Mouse (Mus musculus) colon, adult 2 months (tissue): Measurements from ENCODE around the gene Gm18336. TPM values are rescaled to one million over a fixed set of nuclear protein-coding genes. Genes with fewer than 3 reads are reported as not detected.

Experiments used
- polyA plus RNA-seq: library from polyadenylated mRNA; depleted of rRNA; stranded (reverse); fragments of >200 nt; gene quantifications from 2 replicates; pipeline ENCODE4 v1.2.3, GENCODE M21; 2012; rRNA removed

The Gm18336 gene
- not detected in 2 replicates for polyA plus RNA-seq

GRCm38 (mm10) chrX:73398636-73399035 is at the start of gene Gm18336:
Gene Gm18336 (minus strand): TSS chrX:73398736.

GRCm38 (mm10) chrX:73435252-73435651 is 36.7 kb upstream of the Gm18336 start, which contains the start of gene Trex2:
Gene Trex2 (minus strand): TSS chrX:73435344.

GRCm38 (mm10) chrX:73410880-73411517 is 12.5 kb upstream of the Gm18336 start, which contains the start of gene Zfp92:
Gene Zfp92 (plus strand): TSS chrX:73411096.

Other genes starting within 250 kb of the Gm18336 start
- not detected in 2 replicates for gene Xlr5b, start 249.9 kb downstream of the Gm18336 start, polyA plus RNA-seq
- 0.06 TPM in 1 of 2 replicates, not detected in the other for gene DXBay18, start 249.3 kb downstream of the Gm18336 start, polyA plus RNA-seq
- not detected in 2 replicates for gene Spin2d, start 221.7 kb downstream of the Gm18336 start, polyA plus RNA-seq
- 0.26 and 0.36 TPM in 2 replicates for gene Xlr3b, start 206.5 kb downstream of the Gm18336 start, polyA plus RNA-seq
- gene Xlr4b, start 184.4 kb downstream of the Gm18336 start, polyA plus RNA-seq = 0.15 TPM in 1 of 2 replicates, not detected in the other
- 24.4 and 26.4 TPM in 2 replicates for gene F8a, start 170.4 kb downstream of the Gm18336 start, polyA plus RNA-seq
- not detected in 2 replicates for gene Xlr4c, start 155.6 kb downstream of the Gm18336 start, polyA plus RNA-seq
- gene Xlr3c, start 133.3 kb downstream of the Gm18336 start, polyA plus RNA-seq = not detected in 2 replicates
- gene Xlr5a, start 105.8 kb downstream of the Gm18336 start, polyA plus RNA-seq = not detected in 2 replicates
- not detected in 2 replicates for gene Xlr5c, start 105.8 kb downstream of the Gm18336 start, polyA plus RNA-seq
- gene Gm45015, start 61.9 kb downstream of the Gm18336 start, polyA plus RNA-seq = not detected in 2 replicates
- gene Zfp275, start 56.1 kb downstream of the Gm18336 start, polyA plus RNA-seq = 5.3 and 6.1 TPM in 2 replicates
- gene Zfp92, start 12.4 kb upstream of the Gm18336 start, polyA plus RNA-seq = 0.14 and 0.17 TPM in 2 replicates
- 0.19 and 0.22 TPM in 2 replicates for gene Trex2, start 36.6 kb upstream of the Gm18336 start, polyA plus RNA-seq
- gene Haus7, start 60.3 kb upstream of the Gm18336 start, polyA plus RNA-seq = 8.2 and 9.0 TPM in 2 replicates
- 151 and 173 TPM in 2 replicates for gene Bgn, start 84.9 kb upstream of the Gm18336 start, polyA plus RNA-seq
- gene Atp2b3, start 104.3 kb upstream of the Gm18336 start, polyA plus RNA-seq = 0.23 and 0.52 TPM in 2 replicates
- 0.45 and 0.60 TPM in 2 replicates for gene Dusp9, start 240.7 kb upstream of the Gm18336 start, polyA plus RNA-seq